Mouse (Mus musculus): ENCODE results near the gene Rab3a. TPM values are rescaled to one million over a fixed set of nuclear protein-coding genes. Genes with fewer than 3 reads are reported as not detected.

Gene Rab3a
- 100 to 1,000 TPM; 729 to 765 TPM for total RNA-seq (2021)

DNA sequence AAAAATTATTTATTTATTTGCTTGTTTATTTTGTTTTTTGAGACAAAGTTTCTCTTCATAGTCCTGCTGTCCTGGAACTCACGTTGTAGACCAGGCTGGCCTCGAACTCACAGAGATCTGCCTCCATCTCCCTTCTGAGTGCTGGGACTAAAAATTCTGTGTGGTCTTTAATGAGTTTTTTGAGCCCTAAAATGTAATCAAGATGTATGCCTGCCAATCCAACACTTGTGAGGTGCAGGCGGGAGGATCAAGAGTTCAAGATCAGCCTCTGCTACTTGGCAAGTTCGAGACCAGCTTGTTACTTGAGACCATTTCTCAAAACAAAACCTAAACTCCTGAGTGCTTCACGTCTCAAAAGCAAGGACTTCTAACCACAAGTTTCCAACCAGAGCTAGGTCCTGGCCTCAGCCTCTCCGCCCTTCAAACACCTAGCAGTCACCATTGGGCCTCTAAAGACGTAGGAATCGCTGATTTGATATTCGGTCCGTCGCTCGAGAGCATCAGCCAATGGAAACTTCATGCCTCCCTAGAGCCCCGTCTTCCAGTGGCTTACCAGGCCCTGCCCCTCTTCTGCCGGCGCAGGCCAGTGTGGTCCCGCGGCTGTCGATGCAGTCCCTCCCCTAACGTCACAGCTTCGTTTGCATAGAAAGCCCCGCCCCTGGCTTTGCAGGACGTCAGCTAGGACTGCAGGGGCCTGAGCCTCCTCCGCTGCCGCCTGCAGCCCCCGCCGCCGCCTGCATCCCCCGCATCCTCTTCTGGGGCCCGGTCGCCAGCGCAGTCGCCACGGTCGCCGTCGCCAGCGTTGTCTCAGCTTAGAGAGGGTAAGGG is at the start of gene Rab3a:
Gene Rab3a (plus strand): TSS at position 637 of the 828 bp plus-strand sequence.
- peak; percentile 97 to 98 for DNase-seq

GRCm38 (mm10) chr8:70708281-70708680 is 46.2 kb upstream of the Rab3a start:
- no peak for DNase-seq

GRCm38 (mm10) chr8:70709794-70710193 is 44.7 kb upstream of the Rab3a start:
- no peak for DNase-seq

GRCm38 (mm10) chr8:70710296-70710695 is 44.2 kb upstream of the Rab3a start:
- no peak for DNase-seq

- no peak for DNase-seq
Observed at GRCm38 (mm10) chr8:70711041-70711440, 43.4 kb upstream of the Rab3a start.

DNA sequence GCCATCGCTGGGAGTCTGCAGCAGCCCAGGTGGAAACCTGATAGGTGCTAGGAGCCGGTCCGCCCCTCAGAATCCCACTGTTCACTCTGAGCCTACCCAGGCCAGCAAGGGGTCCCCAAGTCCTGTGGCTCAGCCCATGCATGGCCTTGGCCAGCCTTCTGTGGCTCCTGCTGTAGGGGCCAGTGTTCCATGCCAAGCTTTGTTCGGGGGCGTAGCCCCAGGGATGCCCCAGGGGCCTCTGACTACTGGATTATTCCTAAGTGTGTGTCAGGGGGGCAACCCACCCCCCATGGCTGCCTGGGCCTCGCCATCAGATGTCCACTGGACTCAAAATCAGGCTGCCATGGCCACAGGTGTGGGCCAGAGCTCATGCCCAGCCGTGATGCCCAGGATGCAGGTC is 40.5 kb upstream of the Rab3a start:
- no peak for DNase-seq

DNA sequence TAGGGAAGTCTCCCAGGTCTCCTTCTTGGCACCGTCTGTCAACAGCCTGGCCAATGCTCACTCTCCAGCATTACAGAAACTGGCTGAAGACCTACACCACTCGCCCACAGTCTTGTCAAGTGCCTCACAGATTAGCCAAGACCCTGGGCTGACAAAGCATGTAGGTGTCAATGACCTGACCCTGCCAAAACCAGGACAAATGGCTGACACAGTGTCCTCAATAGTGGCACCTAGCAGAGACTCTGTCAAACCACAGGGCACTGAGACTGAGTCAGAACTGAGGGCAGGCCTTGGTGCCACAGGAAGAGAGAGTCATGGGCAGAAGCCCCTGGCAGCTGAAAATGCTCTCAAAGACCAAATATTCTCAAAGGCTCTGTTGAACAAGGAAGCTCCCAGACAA is 39.4 kb upstream of the Rab3a start:
- DNase-seq = no peak

GRCm38 (mm10) chr8:70716521-70717400 is 37.7 kb upstream of the Rab3a start:
- DNase-seq = no peak

DNA sequence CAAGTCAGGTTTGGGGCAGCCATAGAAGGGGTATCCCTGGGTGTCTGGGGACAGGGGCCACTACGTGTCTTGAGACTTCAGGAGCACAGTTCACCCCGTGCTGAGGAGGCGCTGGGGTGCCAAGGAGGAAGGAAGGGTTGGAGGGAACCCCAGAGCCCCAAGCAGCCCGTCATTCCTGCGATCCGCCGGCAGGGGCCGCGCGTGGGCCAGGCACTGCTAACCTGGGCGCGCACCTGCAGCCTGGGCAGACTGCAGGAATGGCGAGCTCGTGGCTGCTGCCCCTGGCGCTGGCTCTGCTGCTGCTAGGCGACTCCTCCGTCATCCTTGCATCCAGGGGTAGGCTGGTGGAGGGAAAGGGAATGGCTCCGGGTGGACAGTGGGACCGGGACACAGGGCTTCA is 36.2 kb upstream of the Rab3a start, which contains the start of gene Gm3336:
Gene Gm3336 (plus strand): TSS at position 247 of the 400 bp plus-strand sequence.
- peak; percentile 49 to 54 for DNase-seq

GRCm38 (mm10) chr8:70719796-70720270 is 34.6 kb upstream of the Rab3a start:
- no peak for DNase-seq

- peak; percentile 78 to 83 for DNase-seq
Observed at GRCm38 (mm10) chr8:70720739-70721138, 33.7 kb upstream of the Rab3a start.

DNA sequence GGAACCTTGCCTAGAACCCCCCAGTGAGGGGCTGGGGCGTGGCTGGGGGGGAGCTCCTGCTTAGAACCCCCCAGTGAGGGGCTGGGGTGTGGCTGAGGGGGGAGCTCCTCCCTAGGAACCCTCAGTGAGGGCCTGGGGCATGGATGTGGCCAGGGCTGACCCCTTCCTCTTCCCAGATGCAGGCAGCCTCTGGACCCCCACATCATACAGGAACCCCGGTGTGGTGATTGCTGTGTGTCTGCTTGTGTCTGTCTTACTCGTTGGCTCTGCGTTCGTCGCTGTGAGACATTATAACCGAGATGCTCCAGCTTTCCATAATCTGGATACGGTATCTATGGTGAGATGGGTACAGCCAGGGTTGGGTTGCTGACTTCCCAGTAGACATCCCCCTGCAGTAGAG is 32.9 kb upstream of the Rab3a start:
- no peak for DNase-seq

- no peak for DNase-seq
Observed at GRCm38 (mm10) chr8:70723486-70724210, 30.8 kb upstream of the Rab3a start, which contains the start of gene Pde4c. Pde4c (plus strand) TSS chr8:70723720.

GRCm38 (mm10) chr8:70724216-70724615 is 30.3 kb upstream of the Rab3a start:
- no peak for DNase-seq

GRCm38 (mm10) chr8:70725792-70726447 is 28.6 kb upstream of the Rab3a start:
- DNase-seq = no peak

DNA sequence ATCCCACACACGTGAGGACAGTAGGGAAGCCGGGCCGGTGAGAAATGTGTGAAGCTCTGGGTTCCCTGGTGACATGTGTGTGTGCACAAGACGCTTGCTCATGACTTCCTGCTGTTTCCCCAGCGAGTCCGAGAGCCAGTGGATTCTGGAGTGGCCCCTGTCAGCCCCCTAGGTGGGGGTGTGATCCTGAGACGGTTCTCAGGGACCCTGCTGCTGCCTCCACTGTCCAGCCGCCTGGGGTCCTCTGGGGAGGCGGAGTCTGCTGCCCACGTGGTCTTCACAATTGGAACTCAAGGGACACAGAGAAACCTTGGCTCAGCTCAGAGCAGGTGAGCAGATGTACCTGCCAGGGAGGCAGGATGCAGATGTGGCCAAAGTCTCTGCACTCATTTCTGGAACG is 27.8 kb upstream of the Rab3a start:
- DNase-seq = no peak

- DNase-seq = no peak
Observed at GRCm38 (mm10) chr8:70729808-70730475, 24.5 kb upstream of the Rab3a start.

GRCm38 (mm10) chr8:70730956-70731355 is 23.5 kb upstream of the Rab3a start:
- no peak for DNase-seq

DNA sequence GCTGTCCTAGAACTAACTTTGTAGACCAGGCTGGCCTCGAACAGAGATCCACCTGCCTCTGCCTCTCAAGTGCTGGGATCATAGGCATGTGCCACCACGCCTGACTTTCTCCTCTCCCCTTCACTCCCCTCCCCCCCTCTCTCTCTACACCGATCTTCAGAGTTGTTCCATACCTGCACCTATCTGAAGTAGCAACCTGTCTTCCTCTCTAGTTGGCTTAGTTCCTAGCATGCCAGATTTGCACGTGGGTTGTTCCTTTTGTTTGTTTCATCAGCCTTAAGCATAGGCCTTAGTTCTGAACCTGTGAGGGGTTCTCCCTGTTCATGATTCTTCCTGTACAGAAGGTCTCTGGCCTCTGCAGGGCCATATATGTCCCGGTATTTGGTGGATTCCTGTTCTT is 16.8 kb upstream of the Rab3a start:
- no peak for DNase-seq

DNA sequence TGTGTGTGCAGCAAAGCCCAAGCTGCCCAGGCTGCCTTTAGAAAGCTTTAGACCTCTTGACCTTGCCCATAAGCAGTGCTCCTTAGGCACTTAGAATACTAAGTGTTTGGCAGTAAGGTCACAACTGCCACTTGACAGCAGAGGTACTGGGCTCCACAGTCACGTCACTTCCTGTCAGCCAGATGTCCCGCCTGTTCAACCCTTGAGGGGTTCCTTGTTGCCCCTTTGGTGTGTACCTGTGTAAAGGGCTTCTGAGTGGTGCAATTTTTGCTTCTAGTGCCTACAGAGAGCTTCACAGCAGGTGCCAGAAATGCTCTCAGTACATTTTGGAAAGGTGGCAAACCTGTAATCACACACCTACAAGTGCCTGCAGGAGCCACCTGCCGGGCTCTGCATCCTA is 16.3 kb upstream of the Rab3a start:
- no peak for DNase-seq

- no peak for DNase-seq
Observed at GRCm38 (mm10) chr8:70741661-70742060, 12.8 kb upstream of the Rab3a start.
